Mouse (Mus musculus) E14TG2a.4 (cell line): Measurements from ENCODE around the gene Zscan21.

ENCODE experiments used
- H3K27me3 ChIP-seq: 2 replicates; pipeline ENCODE4 v1.6.1; 2014; ENCODE audit warnings: low read length, control low read depth; ENCODE audit not compliant: insufficient read depth
- H3K36me3 ChIP-seq: 2 replicates; pipeline ENCODE4 v1.6.1; 2014; ENCODE audit warnings: low read length, control low read depth; ENCODE audit not compliant: insufficient read depth
- H3K4me1 ChIP-seq: replicated peaks from 2 replicates; pipeline ENCODE4 v1.6.1; 2014; ENCODE audit warnings: low read depth, low read length, control low read depth
- H3K4me3 ChIP-seq: replicated peaks from 2 replicates; pipeline ENCODE4 v1.5.1; 2014; ENCODE audit warnings: mild to moderate bottlenecking, low read length
- H3K9me3 ChIP-seq: 2 replicates; pipeline ENCODE4 v1.6.1; 2014; ENCODE audit warnings: low read length, control low read depth
- CTCF ChIP-seq: conservative IDR thresholded peaks from 2 replicates; pipeline ENCODE4 v1.5.1; 2014; ENCODE audit warnings: low read length
- NANOG ChIP-seq: IDR thresholded peaks from 2 replicates; pipeline ENCODE4 v1.6.1; 2014; ENCODE audit warnings: borderline replicate concordance, low read length, mixed read lengths
- POU5F1 ChIP-seq: IDR thresholded peaks from 2 replicates; pipeline ENCODE4 v1.6.1; 2014; ENCODE audit warnings: low read length, borderline replicate concordance

The Zscan21 gene

GRCm38 (mm10) chr5:138170936-138171561, 54.3 kb downstream of the Zscan21 start:
- TF ChIP-seq POU5F1 (no peak), NANOG (no peak), CTCF (no peak)
- peaks cover 76% of the 10 kb centered on the region for H3K36me3 ChIP-seq
- peaks cover 55% of the 10 kb centered on the region for H3K4me1 ChIP-seq
- H3K27me3 ChIP-seq, result no peaks in the 10 kb centered on the region
- H3K4me3 ChIP-seq, result peak overlapping the region; percentile 94
- H3K9me3 ChIP-seq, result no peaks in the 10 kb centered on the region

- TF ChIP-seq NANOG, result no peak
- TF ChIP-seq CTCF, result no peak
- no peak for TF ChIP-seq POU5F1
- Histone ChIP-seq H3K27me3 (no peaks in the 10 kb centered on the region), H3K36me3 (peaks cover 75% of the 10 kb centered on the region), H3K9me3 (no peaks in the 10 kb centered on the region), H3K4me1 (peaks cover 47% of the 10 kb centered on the region), H3K4me3 (peak within 1 kb of the TSS; percentile 94)
Measured at GRCm38 (mm10) chr5:138171695-138172491, 55.2 kb downstream of the Zscan21 start, which contains the start of the genes Ap4m1 and Mcm7. Gene Ap4m1, plus strand, starts transcription at chr5:138172002. Gene Mcm7, minus strand, starts transcription at chr5:138172422.

GRCm38 (mm10) chr5:138173217-138173616, 56.5 kb downstream of the Zscan21 start:
- H3K4me3 ChIP-seq, result peak overlapping the region; percentile 94; the same call in 1 of the 2 replicates
- H3K27me3 ChIP-seq, result no peaks in the 10 kb centered on the region
- no peaks in the 10 kb centered on the region for H3K9me3 ChIP-seq
- H3K36me3 ChIP-seq, result peaks cover 75% of the 10 kb centered on the region
- TF ChIP-seq NANOG, result no peak
- TF ChIP-seq CTCF, result no peak
- no peak for TF ChIP-seq POU5F1
- H3K4me1 ChIP-seq, result peaks cover 33% of the 10 kb centered on the region
